Mouse (Mus musculus) hindbrain, embryonic 13.5 days (tissue): ENCODE measurements around the gene Hivep3. TPM values are rescaled to one million over a fixed set of nuclear protein-coding genes. Genes with fewer than 3 reads are reported as not detected.

Experiments
- ATAC-seq: fragments of 200-750 bp; cut with Nextera tagmentation; 2 replicates; pipeline ENCODE4 v1.8.0; 2017; ENCODE audit warnings: moderate TSS enrichment; ENCODE audit not compliant: low FRiP score
- H3K27ac ChIP-seq: fragments of 300-500 bp; sonication (generic); 2 replicates; pipeline ENCODE4 v1.5.1; 2015; ENCODE audit warnings: inconsistent platforms, mild to moderate bottlenecking, moderate library complexity
- H3K27me3 ChIP-seq: fragments of 300-500 bp; sonication (generic); 2 replicates; pipeline ENCODE4 v1.6.1; 2015; ENCODE audit warnings: mild to moderate bottlenecking, inconsistent platforms
- H3K36me3 ChIP-seq: fragments of 300-500 bp; sonication (generic); 2 replicates; pipeline ENCODE4 v1.6.1; 2015; ENCODE audit warnings: mild to moderate bottlenecking, inconsistent platforms
- H3K4me1 ChIP-seq: fragments of 300-500 bp; sonication (generic); replicated peaks from 2 replicates; pipeline ENCODE4 v1.6.1; 2015; ENCODE audit warnings: inconsistent platforms
- H3K4me2 ChIP-seq: fragments of 300-500 bp; sonication (generic); 2 replicates; pipeline ENCODE4 v1.6.1; 2015; ENCODE audit warnings: inconsistent platforms, mild to moderate bottlenecking, moderate library complexity
- H3K4me3 ChIP-seq: fragments of 300-500 bp; sonication (generic); 2 replicates; pipeline ENCODE4 v1.5.1; 2015; ENCODE audit warnings: mild to moderate bottlenecking, inconsistent platforms
- H3K9ac ChIP-seq: fragments of 300-500 bp; sonication (generic); 2 replicates; pipeline ENCODE4 v1.6.1; 2015; ENCODE audit warnings: mild to moderate bottlenecking, inconsistent platforms
- H3K9me3 ChIP-seq: fragments of 300-500 bp; sonication (generic); 2 replicates; pipeline ENCODE4 v1.6.1; 2016; ENCODE audit warnings: inconsistent platforms
- WGBS: fragments of 180-500 bp; shearing (Covaris S2); methylation state at CpG from one replicate; pipeline ENCODE4 v1.1.7; 2015; 5-methylcytosine and 5-hydroxymethylcytosine counted together
- polyA plus RNA-seq: library from polyadenylated mRNA; unstranded; fragments of >200 nt; fragmentation: Nextera tagmentation; extraction: Ambion mirVana; gene quantifications from 2 replicates; pipeline ENCODE4 v1.2.1, GENCODE M21; 2015

Gene Hivep3
- polyA plus RNA-seq, 1 experiment from 2014 or later: 12.8 TPM

- peaks cover 5% of the 10 kb centered on the region; the same call in 1 of the 2 replicates for H3K9me3 ChIP-seq
- no peak overlapping the region for H3K4me2 ChIP-seq
- 90% methylated on average over 8 of the region's 8 CpGs for WGBS
- H3K4me3 ChIP-seq: no peak overlapping the region
- ATAC-seq: no peak
- no peaks in the 10 kb centered on the region for H3K36me3 ChIP-seq
- no peaks in the 10 kb centered on the region for H3K27me3 ChIP-seq
- peaks cover 10% of the 10 kb centered on the region for H3K4me1 ChIP-seq
- H3K9ac ChIP-seq: no peak overlapping the region
- no peak overlapping the region for H3K27ac ChIP-seq
Measured at GRCm38 (mm10) chr4:119922945-119923344, 189.4 kb downstream of the Hivep3 start.

DNA sequence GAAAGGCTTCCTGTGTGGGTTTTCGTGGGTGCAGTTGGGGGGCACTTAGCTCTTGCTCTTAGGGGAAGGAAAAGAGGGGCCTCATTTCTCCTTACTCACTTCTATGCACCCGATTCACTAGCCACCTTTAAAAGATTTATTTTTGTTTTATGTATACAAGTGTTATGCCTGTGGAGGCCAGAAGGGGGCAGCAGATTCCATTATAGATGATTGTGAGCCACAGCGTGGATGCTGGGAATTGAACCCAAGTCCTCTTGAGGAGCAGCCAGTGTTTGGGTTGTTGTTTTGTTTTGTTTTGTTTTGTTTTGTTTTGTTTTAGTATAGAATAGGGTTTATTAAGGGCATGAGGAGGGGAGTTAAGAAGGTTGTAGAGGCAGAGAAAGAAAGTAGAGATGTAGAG is 189.8 kb downstream of the Hivep3 start:
- Histone ChIP-seq H3K27me3 (no peaks in the 10 kb centered on the region), H3K4me3 (no peak overlapping the region), H3K4me2 (no peak overlapping the region), H3K4me1 (peaks cover 10% of the 10 kb centered on the region), H3K27ac (no peak overlapping the region), H3K9ac (no peak overlapping the region), H3K36me3 (no peaks in the 10 kb centered on the region), H3K9me3 (peaks cover 5% of the 10 kb centered on the region; the same call in 1 of the 2 replicates)
- 88% methylated on average over 3 of the region's 3 CpGs for WGBS
- ATAC-seq: no peak

- no peaks in the 10 kb centered on the region for H3K36me3 ChIP-seq
- no peak overlapping the region for H3K27ac ChIP-seq
- H3K9me3 ChIP-seq: peaks cover 5% of the 10 kb centered on the region; the same call in 1 of the 2 replicates
- H3K4me1 ChIP-seq: peaks cover 10% of the 10 kb centered on the region
- no peak overlapping the region for H3K4me3 ChIP-seq
- no peak overlapping the region for H3K9ac ChIP-seq
- H3K27me3 ChIP-seq: no peaks in the 10 kb centered on the region
- ATAC-seq: no peak
- no peak overlapping the region for H3K4me2 ChIP-seq
Measured at GRCm38 (mm10) chr4:119925052-119925451, 191.5 kb downstream of the Hivep3 start.

DNA sequence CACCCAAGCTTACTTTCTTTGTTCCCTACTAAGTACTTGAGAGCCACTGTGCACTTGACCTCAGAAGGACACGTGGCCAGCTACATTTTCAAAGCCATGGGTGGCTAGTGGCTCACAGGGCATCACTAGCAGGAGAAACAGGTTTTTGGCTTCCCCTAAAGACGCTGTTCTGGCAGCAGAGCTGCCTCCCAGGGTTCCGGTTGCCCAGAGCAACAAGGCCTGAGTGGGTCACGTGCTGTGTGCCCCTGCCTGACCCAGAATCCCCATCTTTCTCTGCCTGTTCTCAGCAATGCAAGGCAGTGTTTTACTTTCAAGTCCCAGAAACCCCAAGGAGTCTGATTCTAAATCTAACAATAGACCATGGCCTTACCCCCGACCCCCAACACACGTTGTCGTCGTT is 198.3 kb downstream of the Hivep3 start:
- no peaks in the 10 kb centered on the region for H3K36me3 ChIP-seq
- H3K4me2 ChIP-seq: no peak overlapping the region
- H3K4me1 ChIP-seq: peaks cover 24% of the 10 kb centered on the region
- WGBS: 17% methylated on average over 8 of the region's 8 CpGs
- peak overlapping the region; percentile 55; the same call in 1 of the 2 replicates for H3K27ac ChIP-seq
- no peak overlapping the region for H3K4me3 ChIP-seq
- no peak overlapping the region for H3K9ac ChIP-seq
- H3K9me3 ChIP-seq: no peaks in the 10 kb centered on the region
- H3K27me3 ChIP-seq: no peaks in the 10 kb centered on the region
- ATAC-seq: peak; percentile 65; the same call in 1 of the 2 replicates

GRCm38 (mm10) chr4:119932549-119933257 is 199.1 kb downstream of the Hivep3 start:
- 33% methylated on average over 13 of the region's 13 CpGs for WGBS
- Histone ChIP-seq H3K4me2 (no peak overlapping the region), H3K36me3 (no peaks in the 10 kb centered on the region), H3K27me3 (no peaks in the 10 kb centered on the region), H3K9ac (no peak overlapping the region), H3K27ac (peak overlapping the region; percentile 55), H3K4me3 (no peak overlapping the region), H3K9me3 (no peaks in the 10 kb centered on the region), H3K4me1 (peaks cover 32% of the 10 kb centered on the region)
- peak; percentile 60; the same call in 1 of the 2 replicates for ATAC-seq

- no peaks in the 10 kb centered on the region for H3K36me3 ChIP-seq
- no peak overlapping the region for H3K4me2 ChIP-seq
- H3K4me3 ChIP-seq: no peak overlapping the region
- no peak for ATAC-seq
- no peaks in the 10 kb centered on the region for H3K27me3 ChIP-seq
- WGBS: 90% methylated on average over 4 of the region's 4 CpGs
- H3K27ac ChIP-seq: no peak overlapping the region
- no peak overlapping the region for H3K9ac ChIP-seq
- peaks cover 41% of the 10 kb centered on the region for H3K4me1 ChIP-seq
- H3K9me3 ChIP-seq: no peaks in the 10 kb centered on the region
Measured at GRCm38 (mm10) chr4:119934901-119935300, 201.3 kb downstream of the Hivep3 start.

DNA sequence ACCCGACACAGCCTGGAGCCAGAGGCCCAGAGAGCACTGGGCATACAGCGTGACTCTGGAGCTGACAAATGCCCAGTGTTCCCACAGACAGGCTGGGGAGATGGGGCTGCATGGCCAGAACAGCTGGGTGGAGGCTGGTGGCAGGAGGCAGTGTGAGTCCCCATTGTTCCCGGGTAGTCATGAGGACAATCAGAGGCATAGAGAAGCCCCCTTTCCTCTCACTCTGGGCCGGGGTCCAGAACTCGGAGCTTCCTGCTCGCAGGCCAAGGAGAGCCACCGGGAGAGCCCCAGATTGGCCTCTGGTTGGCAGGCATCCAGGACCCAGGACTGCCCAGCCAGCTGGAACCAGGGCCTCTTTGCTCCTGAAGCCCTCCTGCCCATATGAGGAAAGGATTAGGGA is 204.3 kb downstream of the Hivep3 start:
- Histone ChIP-seq H3K9me3 (no peaks in the 10 kb centered on the region), H3K27me3 (no peaks in the 10 kb centered on the region), H3K9ac (no peak overlapping the region), H3K4me2 (no peak overlapping the region), H3K4me3 (no peak overlapping the region), H3K36me3 (no peaks in the 10 kb centered on the region), H3K27ac (peak overlapping the region; percentile 62), H3K4me1 (peaks cover 24% of the 10 kb centered on the region)
- WGBS: 21% methylated on average over 7 of the region's 7 CpGs
- peak; percentile 81 for ATAC-seq

DNA sequence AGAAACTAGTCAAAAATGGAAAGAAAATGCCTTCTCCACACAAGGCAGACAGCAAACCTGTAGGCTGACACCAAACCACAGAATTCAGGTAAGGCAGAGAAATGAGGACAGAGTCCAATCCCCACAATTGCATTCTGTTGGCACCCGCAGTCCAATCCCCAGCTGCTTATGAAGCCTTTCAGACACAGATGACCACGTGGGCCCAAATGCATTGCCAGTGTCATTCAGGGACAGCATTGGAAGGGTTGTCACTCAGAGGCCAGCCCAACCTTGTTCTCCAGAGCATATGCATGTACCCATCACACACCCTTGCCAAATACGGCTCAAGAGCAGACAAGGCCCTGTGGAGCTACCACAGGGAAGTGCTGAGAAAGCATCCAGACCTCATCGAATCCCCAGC is 204.9 kb downstream of the Hivep3 start:
- no peak overlapping the region for H3K4me2 ChIP-seq
- H3K27ac ChIP-seq: peak overlapping the region; percentile 62; the same call in 1 of the 2 replicates
- H3K9ac ChIP-seq: no peak overlapping the region
- no peaks in the 10 kb centered on the region for H3K36me3 ChIP-seq
- 78% methylated on average over 4 of the region's 4 CpGs for WGBS
- H3K27me3 ChIP-seq: no peaks in the 10 kb centered on the region
- ATAC-seq: no peak
- H3K9me3 ChIP-seq: no peaks in the 10 kb centered on the region
- H3K4me1 ChIP-seq: peaks cover 19% of the 10 kb centered on the region; the same call in 1 of the 2 replicates
- H3K4me3 ChIP-seq: no peak overlapping the region

GRCm38 (mm10) chr4:119939786-119940185 is 206.2 kb downstream of the Hivep3 start:
- peaks cover 19% of the 10 kb centered on the region; the same call in 1 of the 2 replicates for H3K4me1 ChIP-seq
- H3K27ac ChIP-seq: no peak overlapping the region
- H3K36me3 ChIP-seq: no peaks in the 10 kb centered on the region
- no peaks in the 10 kb centered on the region for H3K9me3 ChIP-seq
- no peak for ATAC-seq
- WGBS: 85% methylated on average over 6 of the region's 6 CpGs
- no peaks in the 10 kb centered on the region for H3K27me3 ChIP-seq
- no peak overlapping the region for H3K9ac ChIP-seq
- no peak overlapping the region for H3K4me2 ChIP-seq
- no peak overlapping the region for H3K4me3 ChIP-seq

- WGBS: 57% methylated on average over 3 of the region's 3 CpGs
Measured at GRCm38 (mm10) chr4:119946224-119946887, 212.8 kb downstream of the Hivep3 start.

DNA sequence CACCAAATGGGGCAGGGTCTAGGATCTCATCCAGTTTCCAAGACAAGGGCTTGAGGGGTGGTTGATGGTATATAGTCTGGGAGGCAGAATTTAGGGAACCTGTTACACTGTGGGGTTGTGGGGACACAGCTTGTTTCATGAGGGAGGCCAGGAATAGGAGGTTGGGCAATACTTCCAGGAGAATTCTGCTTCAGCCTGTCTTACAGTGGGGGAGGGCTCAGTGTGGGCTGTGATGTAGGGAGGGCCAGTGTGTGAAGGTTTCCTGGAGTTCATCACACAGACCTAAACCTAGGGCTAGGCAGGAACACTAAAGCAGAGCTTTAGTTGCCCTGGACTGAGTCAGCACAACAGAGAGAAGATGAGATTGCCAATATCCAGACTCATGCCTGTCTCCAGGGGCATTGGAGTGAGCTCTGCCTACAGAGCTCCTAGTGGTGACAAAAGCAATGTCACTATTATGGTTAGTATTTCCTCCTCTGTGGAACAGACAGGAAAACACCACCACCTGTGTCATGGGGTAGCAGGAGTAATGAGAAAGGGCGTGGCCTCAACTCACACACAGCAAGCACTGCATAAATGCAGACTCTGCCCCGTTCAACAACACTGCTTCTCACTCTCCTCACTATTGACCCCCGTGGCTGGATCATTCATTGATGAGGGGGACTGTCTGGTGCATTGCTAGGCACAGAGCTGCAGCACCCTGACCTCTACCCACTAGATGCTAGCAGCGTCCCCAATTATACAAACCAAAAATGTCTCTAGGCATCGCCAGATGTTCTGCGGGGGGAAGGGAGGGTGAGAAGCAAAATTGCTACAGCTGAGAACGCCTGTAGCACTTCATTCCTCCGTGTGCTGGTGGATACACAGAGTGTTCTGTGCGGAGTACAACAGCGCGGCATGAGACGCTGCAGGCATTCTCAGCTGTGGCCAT is 213.9 kb downstream of the Hivep3 start:
- no peak overlapping the region for H3K9ac ChIP-seq
- 73% methylated on average over 12 of the region's 12 CpGs for WGBS
- H3K9me3 ChIP-seq: no peaks in the 10 kb centered on the region
- no peak overlapping the region for H3K27ac ChIP-seq
- H3K36me3 ChIP-seq: no peaks in the 10 kb centered on the region
- H3K4me3 ChIP-seq: no peak overlapping the region
- H3K4me1 ChIP-seq: peaks cover 28% of the 10 kb centered on the region
- H3K27me3 ChIP-seq: no peaks in the 10 kb centered on the region
- peak; percentile 43 for ATAC-seq
- no peak overlapping the region for H3K4me2 ChIP-seq

More at GRCm38 (mm10) chr4:119946224-119946887, 212.8 kb downstream of the Hivep3 start:
- Histone ChIP-seq H3K9ac (no peak overlapping the region), H3K4me1 (peaks cover 28% of the 10 kb centered on the region), H3K4me2 (no peak overlapping the region), H3K27me3 (no peaks in the 10 kb centered on the region), H3K27ac (no peak overlapping the region), H3K9me3 (no peaks in the 10 kb centered on the region), H3K4me3 (no peak overlapping the region), H3K36me3 (no peaks in the 10 kb centered on the region)
- ATAC-seq: no peak

DNA sequence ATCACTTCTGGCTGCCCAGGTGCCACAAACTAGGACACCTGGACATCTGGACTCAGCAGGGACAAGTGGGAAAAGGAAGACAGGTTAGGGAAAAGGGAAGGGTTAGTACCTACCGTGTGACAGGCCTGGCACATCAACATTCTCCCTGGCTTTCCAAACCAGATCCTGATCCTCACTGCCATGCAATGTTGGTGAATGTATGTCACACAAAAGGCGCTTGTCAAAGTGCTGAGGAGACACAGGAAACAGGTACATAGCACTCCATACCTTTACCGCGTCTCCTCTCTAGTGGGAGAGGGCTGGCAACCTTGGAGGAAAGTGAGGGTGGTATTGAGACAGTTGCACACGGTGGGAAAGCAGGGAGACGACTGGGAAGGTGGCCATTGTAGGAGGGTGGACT is 214.8 kb downstream of the Hivep3 start:
- H3K27me3 ChIP-seq: no peaks in the 10 kb centered on the region
- no peak overlapping the region for H3K9ac ChIP-seq
- no peak for ATAC-seq
- no peak overlapping the region for H3K27ac ChIP-seq
- WGBS: 85% methylated on average over 6 of the region's 6 CpGs
- H3K36me3 ChIP-seq: no peaks in the 10 kb centered on the region
- H3K4me2 ChIP-seq: no peak overlapping the region
- no peaks in the 10 kb centered on the region for H3K9me3 ChIP-seq
- H3K4me1 ChIP-seq: peaks cover 34% of the 10 kb centered on the region
- H3K4me3 ChIP-seq: no peak overlapping the region
